Mouse (Mus musculus): Measurements from ENCODE around the gene Wwtr1. TPM values are rescaled to one million over a fixed set of nuclear protein-coding genes. Genes with fewer than 3 reads are reported as not detected.

Gene Wwtr1
- polyA plus RNA-seq, 1 experiment from 2014 or later = 20.4 TPM

DNA sequence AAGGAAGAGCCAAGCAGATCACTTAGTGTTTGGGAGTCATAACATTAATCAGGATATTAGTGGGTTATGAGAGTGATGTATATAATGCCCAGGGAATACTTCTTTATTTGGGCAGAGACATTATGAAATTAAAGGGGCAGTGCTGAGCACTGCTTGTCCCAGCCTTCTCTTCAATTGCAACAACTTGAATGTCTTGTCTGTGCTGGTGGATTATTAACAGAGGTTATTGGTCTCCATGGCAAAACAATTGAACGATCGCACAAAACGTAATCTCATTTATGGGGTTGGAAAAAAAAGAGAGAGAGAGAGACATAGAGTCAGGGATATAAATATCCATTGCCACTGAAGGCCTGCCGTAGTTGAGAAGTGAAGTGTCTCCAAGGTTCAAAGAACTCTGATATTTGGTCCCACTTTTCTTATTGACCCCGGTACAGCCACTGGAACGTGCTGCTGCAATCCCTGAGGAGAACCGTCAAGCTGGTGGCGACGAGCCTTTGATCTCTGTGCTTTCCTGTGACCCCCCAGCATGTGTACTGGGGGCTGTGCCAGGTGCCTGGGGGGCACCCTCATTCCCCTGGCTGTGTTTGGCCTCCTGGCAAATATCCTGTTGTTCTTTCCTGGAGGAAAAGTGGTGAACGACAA is 150.5 kb downstream of the Wwtr1 start, which contains the start of gene Tm4sf4:
Gene Tm4sf4 (plus strand): TSS at position 226 of the 642 bp plus-strand sequence.
- no peaks in the 10 kb centered on the region for H3K36me3 ChIP-seq (ENCODE audit: control insufficient read depth, insufficient read depth, low read length)
- no peaks in the 10 kb centered on the region for H3K27me3 ChIP-seq (replicated peaks; ENCODE audit: control insufficient read depth, insufficient read depth, low read length)
- 0 out of 2 replicates have a peak, but pooled peaks cover 2% of the 10 kb centered on the region for H3K4me1 ChIP-seq (replicated peaks; ENCODE audit: control insufficient read depth, insufficient read depth, low read length)
- WGBS = 63% methylated on average over 10 of the region's 10 CpGs
- peak within 1 kb of the TSS; percentile 18; the same call in 1 of the 2 replicates for H3K4me3 ChIP-seq (ENCODE audit: low read depth, low read length)
- H3K4me2 ChIP-seq (ENCODE audit: low read length) = peak within 1 kb of the TSS; percentile 33
- no peaks in the 10 kb centered on the region for H3K9me3 ChIP-seq (ENCODE audit: control insufficient read depth, low read length)
- DNase-seq (ENCODE audit: low spot score) (peak; percentile 62), ATAC-seq (replicated peaks; ENCODE audit: low FRiP score, low TSS enrichment, low read depth) (peak; percentile 55)
- H3K27ac ChIP-seq (ENCODE audit: low read depth) = 0 out of 2 replicates have a peak within 1 kb of the TSS, but pooled peaks have one; percentile 41
- H3K9ac ChIP-seq (ENCODE audit: low read length) = no peak within 1 kb of the TSS

DNA sequence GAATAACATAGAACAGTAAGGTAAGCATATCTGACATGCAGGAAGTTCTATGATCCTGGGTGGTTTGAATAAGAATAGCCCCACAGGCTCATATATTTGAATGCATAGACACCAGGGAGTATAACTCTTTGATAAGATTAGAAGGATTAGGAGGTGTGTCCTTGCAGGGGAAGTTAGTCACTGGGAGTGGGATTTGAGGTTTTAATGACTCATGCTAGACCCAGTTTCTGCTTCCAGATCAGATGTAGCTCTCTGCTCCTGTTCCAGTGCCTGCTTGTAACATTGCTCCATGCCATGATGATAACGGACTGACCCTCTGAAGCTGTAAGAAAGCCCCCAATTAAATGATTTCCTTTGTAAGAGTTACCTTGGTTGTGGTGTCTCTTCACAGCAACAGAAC is 155.1 kb downstream of the Wwtr1 start:
- no peaks in the 10 kb centered on the region for H3K4me1 ChIP-seq (replicated peaks; ENCODE audit: control insufficient read depth, insufficient read depth, low read length)
- no peaks in the 10 kb centered on the region for H3K27me3 ChIP-seq (replicated peaks; ENCODE audit: control insufficient read depth, insufficient read depth, low read length)
- no peak overlapping the region for H3K4me2 ChIP-seq (ENCODE audit: low read length)
- 92% methylated on average over 1 of the region's 1 CpGs for WGBS
- ATAC-seq (replicated peaks; ENCODE audit: low FRiP score, low TSS enrichment, low read depth) (no peak), DNase-seq (ENCODE audit: low spot score) (peak; percentile 25)
- no peak overlapping the region for H3K4me3 ChIP-seq (ENCODE audit: low read depth, low read length)
- H3K36me3 ChIP-seq (ENCODE audit: control insufficient read depth, insufficient read depth, low read length) = no peaks in the 10 kb centered on the region
- H3K9ac ChIP-seq (ENCODE audit: low read length) = no peak overlapping the region
- H3K9me3 ChIP-seq (ENCODE audit: control insufficient read depth, low read length) = no peaks in the 10 kb centered on the region
- H3K27ac ChIP-seq (ENCODE audit: low read depth) = no peak overlapping the region

DNA sequence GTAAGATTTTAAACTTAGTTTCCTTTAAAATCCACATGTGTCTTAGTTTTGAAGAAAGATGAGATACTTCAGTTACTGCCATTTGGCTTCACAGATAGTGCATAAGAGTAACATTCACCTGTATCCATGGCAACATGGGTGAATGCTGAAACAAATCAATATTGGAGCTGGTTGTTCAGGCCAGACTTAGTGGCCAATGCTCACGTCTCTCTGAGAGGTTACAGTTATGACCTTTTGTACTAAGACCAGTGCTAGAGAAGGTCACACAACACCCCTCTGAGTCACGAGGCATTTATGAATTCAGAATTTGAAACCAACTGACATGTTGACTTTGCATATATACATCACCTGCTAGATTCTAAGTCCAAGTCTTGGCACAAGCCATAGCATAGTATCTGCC is 155.5 kb downstream of the Wwtr1 start:
- ATAC-seq (replicated peaks; ENCODE audit: low FRiP score, low TSS enrichment, low read depth) = no peak
- whole genome bisulfite sequencing = 74% methylated on average over 2 of the region's 2 CpGs
- H3K27ac ChIP-seq (ENCODE audit: low read depth) = no peak overlapping the region
- H3K4me1 ChIP-seq (replicated peaks; ENCODE audit: control insufficient read depth, insufficient read depth, low read length) = no peaks in the 10 kb centered on the region
- no peak overlapping the region for H3K4me3 ChIP-seq (ENCODE audit: low read depth, low read length)
- no peaks in the 10 kb centered on the region for H3K27me3 ChIP-seq (replicated peaks; ENCODE audit: control insufficient read depth, insufficient read depth, low read length)
- H3K9ac ChIP-seq (ENCODE audit: low read length) = no peak overlapping the region
- H3K4me2 ChIP-seq (ENCODE audit: low read length) = no peak overlapping the region
- H3K9me3 ChIP-seq (ENCODE audit: control insufficient read depth, low read length) = no peaks in the 10 kb centered on the region
- DNase-seq (ENCODE audit: low spot score) = peak; percentile 16
- H3K36me3 ChIP-seq (ENCODE audit: control insufficient read depth, insufficient read depth, low read length) = no peaks in the 10 kb centered on the region

DNA sequence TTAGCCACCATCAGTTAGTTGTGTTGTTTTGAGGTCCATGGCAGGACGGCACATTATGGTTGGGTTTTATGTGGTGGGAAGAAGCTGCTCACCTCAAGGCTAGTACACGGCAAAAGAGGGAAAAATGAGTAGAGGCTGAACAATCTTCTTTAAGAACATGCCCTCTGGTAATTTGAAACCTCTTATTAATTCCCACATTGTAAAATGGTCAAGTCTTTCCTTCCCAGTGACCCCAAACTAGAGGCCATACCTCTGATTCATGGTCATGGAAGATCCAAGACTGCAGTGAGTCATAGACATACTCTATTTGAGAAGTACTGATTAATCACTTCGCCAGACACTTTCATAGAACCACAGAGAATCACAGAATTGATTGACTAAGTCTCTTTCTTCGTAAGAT is 164.2 kb downstream of the Wwtr1 start:
- no peak overlapping the region for H3K4me2 ChIP-seq (ENCODE audit: low read length)
- 86% methylated on average over 4 of the region's 4 CpGs for WGBS
- no peaks in the 10 kb centered on the region for H3K4me1 ChIP-seq (replicated peaks; ENCODE audit: control insufficient read depth, insufficient read depth, low read length)
- no peaks in the 10 kb centered on the region for H3K36me3 ChIP-seq (ENCODE audit: control insufficient read depth, insufficient read depth, low read length)
- H3K9me3 ChIP-seq (ENCODE audit: control insufficient read depth, low read length) = no peaks in the 10 kb centered on the region
- no peak for DNase-seq (ENCODE audit: low spot score)
- ATAC-seq (replicated peaks; ENCODE audit: low FRiP score, low TSS enrichment, low read depth) = no peak
- H3K27ac ChIP-seq (ENCODE audit: low read depth) = no peak overlapping the region
- no peak overlapping the region for H3K9ac ChIP-seq (ENCODE audit: low read length)
- H3K4me3 ChIP-seq (ENCODE audit: low read depth, low read length) = no peak overlapping the region
- H3K27me3 ChIP-seq (replicated peaks; ENCODE audit: control insufficient read depth, insufficient read depth, low read length) = no peaks in the 10 kb centered on the region

Small RNAs within 50 kb of the gene (microRNA-seq; reads per million reads assigned to microRNA genes)
- gene Mir6377 = not detected

Other genes starting within 250 kb of the Wwtr1 start
- gene Tm4sf4, start 150.6 kb downstream of the Wwtr1 start, polyA plus RNA-seq (2014; fragmentation: Nextera tagmentation; extraction: Ambion mirVana) = 43.0 and 53.0 TPM in 2 replicates
- gene Commd2, start 75.8 kb upstream of the Wwtr1 start, polyA plus RNA-seq (2014; fragmentation: Nextera tagmentation; extraction: Ambion mirVana) = 86.8 and 95.9 TPM in 2 replicates
- not detected in 2 replicates for gene Ankub1, start 116.9 kb upstream of the Wwtr1 start, polyA plus RNA-seq (2014; fragmentation: Nextera tagmentation; extraction: Ambion mirVana)
- 66.6 and 71.6 TPM in 2 replicates for gene Rnf13, start 160.2 kb upstream of the Wwtr1 start, polyA plus RNA-seq (2014; fragmentation: Nextera tagmentation; extraction: Ambion mirVana)

All from intestine, embryonic 14.5 days (tissue).